Mouse (Mus musculus): ENCODE measurements around the gene Agbl3. TPM values are rescaled to one million over a fixed set of nuclear protein-coding genes. Genes with fewer than 3 reads are reported as not detected.
A peak's percentile ranks its signal among the peaks of the same experiment; 100 is the strongest.

Agbl3 gene
- polyA plus RNA-seq, 1 experiment from 2014 or later, result 4.7 TPM

- 0% methylated on average over 44 of the region's 56 CpGs for WGBS
- peak; percentile 93 for ATAC-seq (ENCODE audit: low FRiP score, low TSS enrichment)
- Histone ChIP-seq H3K27me3 (ENCODE audit: insufficient read depth, low read length) (no peaks in the 10 kb centered on the region), H3K9me3 (ENCODE audit: low read length) (no peaks in the 10 kb centered on the region), H3K4me2 (replicated peaks; ENCODE audit: low read depth, low read length) (peak within 1 kb of the TSS; percentile 64), H3K27ac (ENCODE audit: low read length) (peak within 1 kb of the TSS; percentile 92), H3K36me3 (ENCODE audit: insufficient read depth, low read length) (0 out of 2 replicates have a peak, but pooled peaks cover 3% of the 10 kb centered on the region), H3K4me1 (ENCODE audit: insufficient read depth, low read length) (peaks cover 35% of the 10 kb centered on the region), H3K9ac (replicated peaks; ENCODE audit: low read length) (peak within 1 kb of the TSS; percentile 90), H3K4me3 (ENCODE audit: low read length) (peak within 1 kb of the TSS; percentile 73)
These were observed 97.5 kb downstream of the Agbl3 start, which contains the start of gene Cyren for GRCm38 (mm10) chr6:34877509-34878321. Gene Cyren (minus strand): TSS chr6:34878060.

- Histone ChIP-seq H3K4me3 (ENCODE audit: low read length) (no peak overlapping the region), H3K27ac (ENCODE audit: low read length) (no peak overlapping the region), H3K27me3 (ENCODE audit: insufficient read depth, low read length) (no peaks in the 10 kb centered on the region), H3K36me3 (ENCODE audit: insufficient read depth, low read length) (peaks cover 6% of the 10 kb centered on the region), H3K4me2 (replicated peaks; ENCODE audit: low read depth, low read length) (no peak overlapping the region), H3K9me3 (ENCODE audit: low read length) (no peaks in the 10 kb centered on the region), H3K9ac (replicated peaks; ENCODE audit: low read length) (no peak overlapping the region), H3K4me1 (ENCODE audit: insufficient read depth, low read length) (peaks cover 30% of the 10 kb centered on the region)
- 86% methylated on average over 16 of the region's 16 CpGs for WGBS
- no peak for ATAC-seq (ENCODE audit: low FRiP score, low TSS enrichment)
These were observed 99.0 kb downstream of the Agbl3 start for GRCm38 (mm10) chr6:34879101-34879740.

DNA sequence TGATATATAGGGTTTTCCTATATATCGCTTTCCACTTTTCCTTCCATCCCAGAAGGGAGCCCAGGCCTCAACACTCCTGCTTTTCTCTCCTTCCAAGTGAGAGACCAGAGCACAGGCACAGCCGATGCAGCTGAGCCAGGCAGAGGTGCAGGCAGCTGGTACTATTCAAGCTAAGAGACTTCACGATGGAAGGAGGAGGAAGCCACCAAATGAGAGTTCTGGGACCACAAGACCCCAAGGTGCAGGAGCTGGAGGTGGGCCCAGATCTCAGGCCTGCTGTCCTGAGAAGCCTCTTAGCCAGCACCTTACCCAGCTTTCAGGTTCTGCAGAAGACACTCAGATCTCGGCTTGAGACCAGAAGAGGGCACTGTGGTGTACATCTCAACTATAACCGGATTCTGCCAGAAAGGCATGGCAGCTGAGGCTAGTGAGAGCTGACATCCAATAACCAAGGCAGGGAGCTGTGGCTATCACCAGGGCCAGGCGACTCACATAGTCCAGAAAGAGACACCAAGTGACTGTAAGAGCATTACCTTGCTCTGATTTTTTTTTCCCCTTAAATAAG, 99.8 kb downstream of the Agbl3 start:
- Histone ChIP-seq H3K4me2 (replicated peaks; ENCODE audit: low read depth, low read length) (no peak overlapping the region), H3K9me3 (ENCODE audit: low read length) (no peaks in the 10 kb centered on the region), H3K36me3 (ENCODE audit: insufficient read depth, low read length) (peaks cover 7% of the 10 kb centered on the region), H3K27me3 (ENCODE audit: insufficient read depth, low read length) (no peaks in the 10 kb centered on the region), H3K27ac (ENCODE audit: low read length) (no peak overlapping the region), H3K9ac (replicated peaks; ENCODE audit: low read length) (no peak overlapping the region), H3K4me3 (ENCODE audit: low read length) (no peak overlapping the region), H3K4me1 (ENCODE audit: insufficient read depth, low read length) (peaks cover 22% of the 10 kb centered on the region)
- WGBS, result 61% methylated on average over 6 of the region's 6 CpGs
- ATAC-seq (ENCODE audit: low FRiP score, low TSS enrichment), result no peak

GRCm38 (mm10) chr6:34884724-34885123, 104.5 kb downstream of the Agbl3 start:
- H3K27me3 ChIP-seq (ENCODE audit: insufficient read depth, low read length), result no peaks in the 10 kb centered on the region
- H3K4me2 ChIP-seq (replicated peaks; ENCODE audit: low read depth, low read length), result no peak overlapping the region
- peaks cover 19% of the 10 kb centered on the region for H3K36me3 ChIP-seq (ENCODE audit: insufficient read depth, low read length)
- no peak overlapping the region for H3K9ac ChIP-seq (replicated peaks; ENCODE audit: low read length)
- no peak overlapping the region for H3K27ac ChIP-seq (ENCODE audit: low read length)
- no peak for ATAC-seq (ENCODE audit: low FRiP score, low TSS enrichment)
- WGBS, result 85% methylated on average over 7 of the region's 7 CpGs
- no peak overlapping the region for H3K4me3 ChIP-seq (ENCODE audit: low read length)
- H3K4me1 ChIP-seq (ENCODE audit: insufficient read depth, low read length), result 0 out of 2 replicates have a peak, but pooled peaks cover 17% of the 10 kb centered on the region
- H3K9me3 ChIP-seq (ENCODE audit: low read length), result no peaks in the 10 kb centered on the region

DNA sequence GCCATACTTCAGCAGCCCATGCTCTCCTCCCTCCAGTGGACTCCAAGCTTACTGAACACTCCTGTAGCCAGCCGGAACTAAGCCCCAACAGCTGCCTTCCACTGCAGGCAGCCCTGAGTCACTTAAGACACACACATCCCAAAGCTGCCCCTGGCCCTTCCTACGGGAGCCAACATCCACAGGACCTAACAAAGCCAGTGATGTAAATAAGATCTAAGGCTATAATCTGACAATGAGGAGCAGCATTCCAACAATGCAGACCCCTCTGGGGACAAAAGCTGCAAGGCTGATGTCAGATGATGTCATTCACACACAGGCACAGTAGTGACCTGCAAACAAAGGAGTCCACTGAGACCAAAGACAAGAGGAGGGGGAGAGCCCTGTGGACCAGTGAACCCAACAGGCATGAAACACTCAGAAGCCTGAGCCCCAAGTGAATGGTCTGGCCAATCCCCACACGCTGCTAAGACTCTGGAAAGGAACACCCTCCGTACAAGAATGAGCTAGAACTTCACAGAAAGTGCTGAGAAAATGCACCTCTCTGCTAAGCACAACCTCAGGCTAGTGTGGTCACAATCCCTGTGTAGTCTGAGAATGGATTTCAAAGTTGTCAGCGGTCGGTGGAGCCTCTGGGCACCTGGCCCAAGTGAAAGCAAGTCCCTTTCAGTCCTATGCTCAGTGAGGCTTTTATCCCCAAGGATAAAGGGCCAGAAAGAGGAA, 107.1 kb downstream of the Agbl3 start:
- Histone ChIP-seq H3K4me1 (ENCODE audit: insufficient read depth, low read length) (0 out of 2 replicates have a peak, but pooled peaks cover 17% of the 10 kb centered on the region), H3K9me3 (ENCODE audit: low read length) (no peaks in the 10 kb centered on the region), H3K36me3 (ENCODE audit: insufficient read depth, low read length) (peaks cover 35% of the 10 kb centered on the region), H3K27ac (ENCODE audit: low read length) (no peak overlapping the region), H3K27me3 (ENCODE audit: insufficient read depth, low read length) (no peaks in the 10 kb centered on the region), H3K9ac (replicated peaks; ENCODE audit: low read length) (no peak overlapping the region), H3K4me2 (replicated peaks; ENCODE audit: low read depth, low read length) (no peak overlapping the region), H3K4me3 (ENCODE audit: low read length) (no peak overlapping the region)
- ATAC-seq (ENCODE audit: low FRiP score, low TSS enrichment), result no peak
- 73% methylated on average over 6 of the region's 6 CpGs for WGBS

GRCm38 (mm10) chr6:34889185-34889584, 109.0 kb downstream of the Agbl3 start:
- peaks cover 38% of the 10 kb centered on the region for H3K36me3 ChIP-seq (ENCODE audit: insufficient read depth, low read length)
- 0 out of 2 replicates have a peak, but pooled peaks cover 17% of the 10 kb centered on the region for H3K4me1 ChIP-seq (ENCODE audit: insufficient read depth, low read length)
- WGBS, result 29% methylated on average over 4 of the region's 4 CpGs
- peak; percentile 85 for ATAC-seq (ENCODE audit: low FRiP score, low TSS enrichment)
- no peaks in the 10 kb centered on the region for H3K9me3 ChIP-seq (ENCODE audit: low read length)
- no peak overlapping the region for H3K4me3 ChIP-seq (ENCODE audit: low read length)
- no peak overlapping the region for H3K27ac ChIP-seq (ENCODE audit: low read length)
- no peak overlapping the region for H3K4me2 ChIP-seq (replicated peaks; ENCODE audit: low read depth, low read length)
- no peaks in the 10 kb centered on the region for H3K27me3 ChIP-seq (ENCODE audit: insufficient read depth, low read length)
- no peak overlapping the region for H3K9ac ChIP-seq (replicated peaks; ENCODE audit: low read length)

DNA sequence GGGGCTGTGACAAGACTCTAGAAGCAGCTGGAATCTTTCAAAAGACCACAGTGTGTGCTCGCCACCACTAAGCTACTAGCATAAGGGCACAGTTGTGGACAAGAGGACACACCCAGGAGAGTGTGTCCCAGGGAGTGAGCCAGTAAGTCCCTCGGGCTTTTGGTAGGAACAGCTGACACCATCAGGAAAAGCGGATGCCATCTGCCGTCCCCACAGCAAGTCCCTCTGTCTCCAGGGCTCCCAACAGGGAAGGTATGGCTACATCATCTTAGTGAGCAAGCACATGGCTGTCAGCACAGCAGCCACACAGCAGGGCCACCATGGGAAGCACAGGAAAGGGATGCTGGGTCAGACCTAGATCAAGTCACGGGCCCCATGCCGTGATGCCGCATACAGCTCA, 115.3 kb downstream of the Agbl3 start:
- no peak overlapping the region for H3K27ac ChIP-seq (ENCODE audit: low read length)
- H3K4me3 ChIP-seq (ENCODE audit: low read length), result no peak overlapping the region
- H3K27me3 ChIP-seq (ENCODE audit: insufficient read depth, low read length), result no peaks in the 10 kb centered on the region
- H3K9me3 ChIP-seq (ENCODE audit: low read length), result no peaks in the 10 kb centered on the region
- no peak overlapping the region for H3K9ac ChIP-seq (replicated peaks; ENCODE audit: low read length)
- H3K4me2 ChIP-seq (replicated peaks; ENCODE audit: low read depth, low read length), result no peak overlapping the region
- peaks cover 45% of the 10 kb centered on the region for H3K36me3 ChIP-seq (ENCODE audit: insufficient read depth, low read length)
- 84% methylated on average over 7 of the region's 7 CpGs for WGBS
- no peaks in the 10 kb centered on the region for H3K4me1 ChIP-seq (ENCODE audit: insufficient read depth, low read length)
- no peak for ATAC-seq (ENCODE audit: low FRiP score, low TSS enrichment)

GRCm38 (mm10) chr6:34896168-34896780, 116.0 kb downstream of the Agbl3 start:
- Histone ChIP-seq H3K27me3 (ENCODE audit: insufficient read depth, low read length) (no peaks in the 10 kb centered on the region), H3K4me3 (ENCODE audit: low read length) (no peak overlapping the region), H3K36me3 (ENCODE audit: insufficient read depth, low read length) (peaks cover 38% of the 10 kb centered on the region), H3K9ac (replicated peaks; ENCODE audit: low read length) (no peak overlapping the region), H3K27ac (ENCODE audit: low read length) (no peak overlapping the region), H3K4me1 (ENCODE audit: insufficient read depth, low read length) (no peaks in the 10 kb centered on the region), H3K4me2 (replicated peaks; ENCODE audit: low read depth, low read length) (no peak overlapping the region), H3K9me3 (ENCODE audit: low read length) (no peaks in the 10 kb centered on the region)
- 69% methylated on average over 16 of the region's 16 CpGs for WGBS
- no peak for ATAC-seq (ENCODE audit: low FRiP score, low TSS enrichment)

- Histone ChIP-seq H3K9ac (replicated peaks; ENCODE audit: low read length) (no peak overlapping the region), H3K36me3 (ENCODE audit: insufficient read depth, low read length) (peaks cover 23% of the 10 kb centered on the region), H3K27me3 (ENCODE audit: insufficient read depth, low read length) (no peaks in the 10 kb centered on the region), H3K4me1 (ENCODE audit: insufficient read depth, low read length) (0 out of 2 replicates have a peak, but pooled peaks cover 3% of the 10 kb centered on the region), H3K9me3 (ENCODE audit: low read length) (no peaks in the 10 kb centered on the region), H3K27ac (ENCODE audit: low read length) (no peak overlapping the region), H3K4me3 (ENCODE audit: low read length) (no peak overlapping the region), H3K4me2 (replicated peaks; ENCODE audit: low read depth, low read length) (no peak overlapping the region)
- no peak for ATAC-seq (ENCODE audit: low FRiP score, low TSS enrichment)
- 87% methylated on average over 2 of the region's 2 CpGs for WGBS
These were observed 118.9 kb downstream of the Agbl3 start for GRCm38 (mm10) chr6:34899127-34899526.
